Mouse (Mus musculus) embryonic fibroblast, embryonic 13.5 days (primary cell): ENCODE data around the gene 2810006K23Rik.

ENCODE experiments used
- CTCF ChIP-seq: IDR thresholded peaks from 2 replicates; pipeline ENCODE4 v1.5.1; 2011; ENCODE audit warnings: mild to moderate bottlenecking, control low read depth, low read length, moderate library complexity, borderline replicate concordance; ENCODE audit not compliant: insufficient read depth
- POLR2A ChIP-seq: IDR thresholded peaks from 2 replicates; pipeline ENCODE4 v1.6.1; 2011; ENCODE audit warnings: low read depth, mild to moderate bottlenecking, control low read depth, low read length, moderate library complexity

GRCm38 (mm10) chr5:124296475-124296874 lies 31.4 kb upstream of the 2810006K23Rik start:
- no peak for TF ChIP-seq CTCF
- no peak for TF ChIP-seq POLR2A
